Mouse (Mus musculus) brain, embryonic 14.5 days (tissue): ENCODE data around the gene Gm17949.

Experiments
- CTCF ChIP-seq: fragments of 200-500 bp; IDR thresholded peaks from 2 replicates; pipeline ENCODE4 v1.5.1; 2012; ENCODE audit warnings: inconsistent platforms, mild to moderate bottlenecking, moderate library complexity, borderline replicate concordance; ENCODE audit not compliant: insufficient read depth, insufficient read length; ENCODE audit errors: extremely low read depth
- POLR2A ChIP-seq: fragments of 200-500 bp; IDR thresholded peaks from 2 replicates; pipeline ENCODE4 v1.6.1; 2012; ENCODE audit warnings: mild to moderate bottlenecking, inconsistent platforms, borderline replicate concordance; ENCODE audit not compliant: poor library complexity, insufficient read depth, insufficient read length, severe bottlenecking; ENCODE audit errors: extremely low read depth

DNA sequence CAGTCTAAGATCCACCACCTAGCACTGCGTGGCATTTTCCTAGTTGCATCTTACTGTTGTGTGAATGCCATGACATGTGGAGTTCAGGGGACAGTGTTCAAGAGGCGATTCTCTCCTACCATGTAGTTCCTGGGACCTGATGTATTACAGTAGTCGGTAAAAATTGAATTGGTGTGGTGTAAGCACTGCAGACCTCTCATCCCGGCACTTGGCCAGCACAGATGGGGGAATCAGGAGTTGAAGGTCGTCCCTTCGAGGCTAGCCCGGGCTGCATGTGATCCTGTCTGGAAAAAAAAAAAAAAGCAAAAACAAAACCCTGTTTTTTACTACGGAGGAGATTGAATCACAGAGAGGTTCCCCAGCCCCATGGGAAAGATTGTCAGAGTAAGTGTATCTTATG is 16.2 kb upstream of the Gm17949 start:
- no peak for TF ChIP-seq CTCF
- no peak for TF ChIP-seq POLR2A
